Mouse (Mus musculus): ENCODE data around the gene Gm3435.
"Not testable (repeated sequence)": the region's sequence is repeated elsewhere in the genome, so short reads cannot be mapped to it uniquely, and the experiment has no call there.

The Gm3435 gene

GRCm38 (mm10) chr17:15009706-15010413, at the start of gene Gm3435:
Gm3435 (plus strand) TSS chr17:15010176.
- not testable (repeated sequence) for DNase-seq (ENCODE audit: low spot score)

- DNase-seq (ENCODE audit: low spot score) = no peak
Measured at GRCm38 (mm10) chr17:14960520-14960919, 49.5 kb upstream of the Gm3435 start.

GRCm38 (mm10) chr17:14960951-14961556, 48.9 kb upstream of the Gm3435 start, which contains the start of gene Phf10:
Phf10 (minus strand) TSS chr17:14961273.
- not testable (repeated sequence) for DNase-seq (ENCODE audit: low spot score)

- DNase-seq (ENCODE audit: low spot score) = not testable (repeated sequence)
Measured at GRCm38 (mm10) chr17:14961557-14962154, 48.3 kb upstream of the Gm3435 start.

- DNase-seq (ENCODE audit: low spot score) = not testable (repeated sequence)
Measured at GRCm38 (mm10) chr17:14968373-14968913, 41.5 kb upstream of the Gm3435 start.

- DNase-seq (ENCODE audit: low spot score) = not testable (repeated sequence)
Measured at GRCm38 (mm10) chr17:14977718-14978361, 32.1 kb upstream of the Gm3435 start.

GRCm38 (mm10) chr17:14978362-14979038, 31.5 kb upstream of the Gm3435 start, which contains the start of the genes 9030025P20Rik and Gm3417:
9030025P20Rik (plus strand) TSS chr17:14978468.
Gm3417 (minus strand) TSS chr17:14978790.
- DNase-seq (ENCODE audit: low spot score) = not testable (repeated sequence)

GRCm38 (mm10) chr17:14990116-14990702, 19.8 kb upstream of the Gm3435 start:
- not testable (repeated sequence) for DNase-seq (ENCODE audit: low spot score)

GRCm38 (mm10) chr17:14992522-14993138, 17.3 kb upstream of the Gm3435 start:
- not testable (repeated sequence) for DNase-seq (ENCODE audit: low spot score)

- not testable (repeated sequence) for DNase-seq (ENCODE audit: low spot score)
Measured at GRCm38 (mm10) chr17:14993139-14993832, 16.7 kb upstream of the Gm3435 start.

GRCm38 (mm10) chr17:14994140-14994539, 15.8 kb upstream of the Gm3435 start:
- DNase-seq (ENCODE audit: low spot score) = not testable (repeated sequence)

- not testable (repeated sequence) for DNase-seq (ENCODE audit: low spot score)
Measured at GRCm38 (mm10) chr17:15000047-15000446, 9.9 kb upstream of the Gm3435 start.

GRCm38 (mm10) chr17:15009088-15009487, 888 bp upstream of the Gm3435 start:
- not testable (repeated sequence) for DNase-seq (ENCODE audit: low spot score)

- not testable (repeated sequence) for DNase-seq (ENCODE audit: low spot score)
Measured at GRCm38 (mm10) chr17:15021503-15022220, 11.7 kb downstream of the Gm3435 start.

GRCm38 (mm10) chr17:15023878-15024492, 14.0 kb downstream of the Gm3435 start:
- not testable (repeated sequence) for DNase-seq (ENCODE audit: low spot score)

- DNase-seq (ENCODE audit: low spot score) = not testable (repeated sequence)
Measured at GRCm38 (mm10) chr17:15024502-15025193, 14.7 kb downstream of the Gm3435 start.

GRCm38 (mm10) chr17:15025513-15025912, 15.5 kb downstream of the Gm3435 start:
- DNase-seq (ENCODE audit: low spot score) = not testable (repeated sequence)

- not testable (repeated sequence) for DNase-seq (ENCODE audit: low spot score)
Measured at GRCm38 (mm10) chr17:15031414-15031813, 21.4 kb downstream of the Gm3435 start.

Data from c-Kit-positive CD71-positive TER-119-positive erythroid progenitor cells, embryonic 14.5 days (primary cell).